Mouse (Mus musculus) heart, embryonic 11.5 days (tissue): ENCODE measurements around the gene Slc26a9. TPM values are rescaled to one million over a fixed set of nuclear protein-coding genes. Genes with fewer than 3 reads are reported as not detected.

Experiments used
- ATAC-seq: fragments of 200-750 bp; cut with Nextera tagmentation; replicated peaks from 2 replicates; pipeline ENCODE4 v1.8.0; 2017; ENCODE audit warnings: moderate library complexity; ENCODE audit not compliant: insufficient number of reproducible peaks, low FRiP score, low TSS enrichment
- H3K27ac ChIP-seq: fragments of 300-500 bp; sonication (generic); 2 replicates; pipeline ENCODE4 v1.5.1; 2014; ENCODE audit warnings: mild to moderate bottlenecking, low read depth, low read length
- H3K27me3 ChIP-seq: fragments of 300-500 bp; sonication (generic); 2 replicates; pipeline ENCODE4 v1.6.1; 2014; ENCODE audit warnings: mild to moderate bottlenecking, low read length, mixed read lengths; ENCODE audit not compliant: control insufficient read depth, insufficient read depth
- H3K36me3 ChIP-seq: fragments of 300-500 bp; sonication (generic); 2 replicates; pipeline ENCODE4 v1.6.1; 2014; ENCODE audit warnings: mild to moderate bottlenecking, low read length, moderate library complexity, mixed read lengths; ENCODE audit not compliant: control insufficient read depth, insufficient read depth
- H3K4me1 ChIP-seq: fragments of 300-500 bp; sonication (generic); 2 replicates; pipeline ENCODE4 v1.6.1; 2014; ENCODE audit warnings: low read length; ENCODE audit not compliant: control insufficient read depth, insufficient read depth
- H3K4me2 ChIP-seq: fragments of 300-500 bp; sonication (generic); 2 replicates; pipeline ENCODE4 v1.6.1; 2014; ENCODE audit warnings: mild to moderate bottlenecking, moderate library complexity
- H3K4me3 ChIP-seq: fragments of 300-500 bp; sonication (generic); 2 replicates; pipeline ENCODE4 v1.5.1; 2014; ENCODE audit warnings: low read depth, low read length
- H3K9ac ChIP-seq: fragments of 300-500 bp; sonication (generic); 2 replicates; pipeline ENCODE4 v1.6.1; 2014; ENCODE audit warnings: mild to moderate bottlenecking, low read depth, low read length, moderate library complexity
- H3K9me3 ChIP-seq: fragments of 300-500 bp; sonication (generic); replicated peaks from 2 replicates; pipeline ENCODE4 v1.6.1; 2016; ENCODE audit warnings: low read length; ENCODE audit not compliant: control insufficient read depth
- WGBS: fragments of 180-500 bp; shearing (Covaris S2); extraction: QIAGEN DNeasy Blood & Tissue Kit; methylation state at CpG from one replicate; pipeline ENCODE4 v1.1.7; 2014; ENCODE audit not compliant: insufficient replicate concordance; 5-methylcytosine and 5-hydroxymethylcytosine counted together
- polyA plus RNA-seq: library from polyadenylated mRNA; unstranded; fragments of >200 nt; fragmentation: Nextera tagmentation; extraction: Ambion mirVana; gene quantifications from 2 replicates; pipeline ENCODE4 v1.2.1, GENCODE M21; 2014

The Slc26a9 gene
- polyA plus RNA-seq, 1 experiment from 2014 or later: not detected

GRCm38 (mm10) chr1:131745391-131745790, 1.6 kb downstream of the Slc26a9 start:
- Histone ChIP-seq H3K4me1 (peaks cover 3% of the 10 kb centered on the region; the same call in 1 of the 2 replicates), H3K9me3 (no peaks in the 10 kb centered on the region), H3K36me3 (no peaks in the 10 kb centered on the region), H3K4me2 (no peak overlapping the region), H3K27me3 (peaks cover 2% of the 10 kb centered on the region; the same call in 1 of the 2 replicates), H3K9ac (no peak overlapping the region), H3K27ac (no peak overlapping the region), H3K4me3 (no peak overlapping the region)
- ATAC-seq: no peak
- 51% methylated on average over 5 of the region's 5 CpGs for WGBS

GRCm38 (mm10) chr1:131747761-131748160, 3.9 kb downstream of the Slc26a9 start:
- no peaks in the 10 kb centered on the region for H3K9me3 ChIP-seq
- ATAC-seq: no peak
- H3K4me1 ChIP-seq: peaks cover 3% of the 10 kb centered on the region; the same call in 1 of the 2 replicates
- peaks cover 6% of the 10 kb centered on the region; the same call in 1 of the 2 replicates for H3K27me3 ChIP-seq
- H3K9ac ChIP-seq: no peak overlapping the region
- H3K27ac ChIP-seq: no peak overlapping the region
- WGBS: 41% methylated on average over 2 of the region's 2 CpGs
- no peaks in the 10 kb centered on the region for H3K36me3 ChIP-seq
- H3K4me3 ChIP-seq: no peak overlapping the region
- H3K4me2 ChIP-seq: no peak overlapping the region

- 70% methylated on average over 2 of the region's 2 CpGs for WGBS
- Histone ChIP-seq H3K4me3 (no peak overlapping the region), H3K27me3 (peaks cover 7% of the 10 kb centered on the region; the same call in 1 of the 2 replicates), H3K9ac (no peak overlapping the region), H3K27ac (no peak overlapping the region), H3K9me3 (no peaks in the 10 kb centered on the region), H3K4me1 (peaks cover 4% of the 10 kb centered on the region), H3K36me3 (no peaks in the 10 kb centered on the region), H3K4me2 (no peak overlapping the region)
- no peak for ATAC-seq
Measured at GRCm38 (mm10) chr1:131748636-131749035, 4.8 kb downstream of the Slc26a9 start.

GRCm38 (mm10) chr1:131749706-131750545, 6.1 kb downstream of the Slc26a9 start:
- H3K4me2 ChIP-seq: no peak overlapping the region
- ATAC-seq: no peak
- H3K9me3 ChIP-seq: no peaks in the 10 kb centered on the region
- no peak overlapping the region for H3K4me3 ChIP-seq
- H3K27ac ChIP-seq: no peak overlapping the region
- 68% methylated on average over 15 of the region's 15 CpGs for WGBS
- peaks cover 13% of the 10 kb centered on the region for H3K4me1 ChIP-seq
- H3K27me3 ChIP-seq: peaks cover 7% of the 10 kb centered on the region; the same call in 1 of the 2 replicates
- H3K36me3 ChIP-seq: no peaks in the 10 kb centered on the region
- H3K9ac ChIP-seq: no peak overlapping the region

- WGBS: 78% methylated on average over 3 of the region's 3 CpGs
- no peak overlapping the region for H3K4me2 ChIP-seq
- no peak overlapping the region for H3K27ac ChIP-seq
- no peaks in the 10 kb centered on the region for H3K36me3 ChIP-seq
- no peak overlapping the region for H3K4me3 ChIP-seq
- H3K9ac ChIP-seq: no peak overlapping the region
- peaks cover 5% of the 10 kb centered on the region; the same call in 1 of the 2 replicates for H3K27me3 ChIP-seq
- no peaks in the 10 kb centered on the region for H3K9me3 ChIP-seq
- H3K4me1 ChIP-seq: peaks cover 18% of the 10 kb centered on the region
- ATAC-seq: no peak; the same call in 1 of the 2 replicates
Measured at GRCm38 (mm10) chr1:131751181-131751890, 7.5 kb downstream of the Slc26a9 start.

- no peak overlapping the region for H3K27ac ChIP-seq
- no peak for ATAC-seq
- 61% methylated on average over 10 of the region's 10 CpGs for WGBS
Measured at GRCm38 (mm10) chr1:131751891-131752311, 8.1 kb downstream of the Slc26a9 start.

GRCm38 (mm10) chr1:131754212-131754829, 10.5 kb downstream of the Slc26a9 start:
- no peak overlapping the region for H3K9ac ChIP-seq
- H3K27me3 ChIP-seq: peaks cover 5% of the 10 kb centered on the region; the same call in 1 of the 2 replicates
- ATAC-seq: no peak
- H3K4me3 ChIP-seq: no peak overlapping the region
- H3K9me3 ChIP-seq: no peaks in the 10 kb centered on the region
- no peak overlapping the region for H3K4me2 ChIP-seq
- 17% methylated on average over 3 of the region's 3 CpGs for WGBS
- no peak overlapping the region for H3K27ac ChIP-seq
- no peaks in the 10 kb centered on the region for H3K36me3 ChIP-seq
- peaks cover 18% of the 10 kb centered on the region for H3K4me1 ChIP-seq

More at GRCm38 (mm10) chr1:131751891-131752311, 8.1 kb downstream of the Slc26a9 start:
- H3K4me1 ChIP-seq: peaks cover 18% of the 10 kb centered on the region
- H3K4me3 ChIP-seq: no peak overlapping the region
- no peaks in the 10 kb centered on the region for H3K36me3 ChIP-seq
- H3K9ac ChIP-seq: no peak overlapping the region
- H3K9me3 ChIP-seq: no peaks in the 10 kb centered on the region
- no peak overlapping the region for H3K4me2 ChIP-seq
- H3K27me3 ChIP-seq: peaks cover 5% of the 10 kb centered on the region; the same call in 1 of the 2 replicates

GRCm38 (mm10) chr1:131754916-131755315, 11.1 kb downstream of the Slc26a9 start:
- H3K4me2 ChIP-seq: no peak overlapping the region
- no peak for ATAC-seq
- H3K4me3 ChIP-seq: no peak overlapping the region
- H3K9me3 ChIP-seq: no peaks in the 10 kb centered on the region
- WGBS: 81% methylated on average over 4 of the region's 4 CpGs
- peaks cover 5% of the 10 kb centered on the region; the same call in 1 of the 2 replicates for H3K27me3 ChIP-seq
- H3K36me3 ChIP-seq: no peaks in the 10 kb centered on the region
- no peak overlapping the region for H3K27ac ChIP-seq
- H3K9ac ChIP-seq: no peak overlapping the region
- peaks cover 18% of the 10 kb centered on the region for H3K4me1 ChIP-seq
